Mouse (Mus musculus) stomach, postnatal 0 days (tissue): ENCODE measurements at regions not wholly inside any gene's neighbourhood (a gene's known extent, or its start where the extent isn't known, plus 50 kb on each side); places are given as distances from the start of the nearest gene placed in this dataset.

Source experiments
- ATAC-seq: fragments of 200-750 bp; cut with Nextera tagmentation; 2 replicates; pipeline ENCODE4 v1.8.0; 2017; ENCODE audit not compliant: low FRiP score, low TSS enrichment
- DNase-seq: peaks from one replicate; pipeline ENCODE4 v3.0.0-alpha.2; 2016; ENCODE audit warnings: low spot score
- H3K27ac ChIP-seq: fragments of 300-500 bp; sonication (generic); replicated peaks from 2 replicates; pipeline ENCODE4 v1.5.1; 2014; ENCODE audit warnings: mild to moderate bottlenecking, control low read depth
- H3K27me3 ChIP-seq: fragments of 300-500 bp; sonication (generic); 2 replicates; pipeline ENCODE4 v1.6.1; 2014; ENCODE audit warnings: low read length; ENCODE audit not compliant: control insufficient read depth, insufficient read depth
- H3K36me3 ChIP-seq: fragments of 300-500 bp; sonication (generic); 2 replicates; pipeline ENCODE4 v1.6.1; 2014; ENCODE audit warnings: low read length, mixed read lengths; ENCODE audit not compliant: control insufficient read depth, insufficient read depth
- H3K4me1 ChIP-seq: fragments of 300-500 bp; sonication (generic); replicated peaks from 2 replicates; pipeline ENCODE4 v1.6.1; 2014; ENCODE audit warnings: antibody characterized with exemption; ENCODE audit not compliant: control insufficient read depth, insufficient read depth
- H3K4me2 ChIP-seq: fragments of 300-500 bp; sonication (generic); replicated peaks from 2 replicates; pipeline ENCODE4 v1.6.1; 2014; ENCODE audit warnings: low read depth, mild to moderate bottlenecking, control low read depth, moderate library complexity
- H3K4me3 ChIP-seq: fragments of 300-500 bp; sonication (generic); 2 replicates; pipeline ENCODE4 v1.5.1; 2014; ENCODE audit warnings: low read depth, low read length, control low read depth
- H3K9ac ChIP-seq: fragments of 300-500 bp; sonication (generic); 2 replicates; pipeline ENCODE4 v1.6.1; 2014; ENCODE audit warnings: mild to moderate bottlenecking, low read length, control low read depth, mixed read lengths
- H3K9me3 ChIP-seq: fragments of 300-500 bp; sonication (generic); 2 replicates; pipeline ENCODE4 v1.6.1; 2016; ENCODE audit warnings: low read length; ENCODE audit not compliant: control insufficient read depth
- CTCF ChIP-seq: IDR thresholded peaks from 2 replicates; pipeline ENCODE4 v1.5.1; 2016; ENCODE audit warnings: antibody characterized with exemption, low read depth, mild to moderate bottlenecking, moderate library complexity
- EP300 ChIP-seq: optimal IDR thresholded peaks from 2 replicates; pipeline ENCODE3; 2016; ENCODE audit warnings: antibody characterized with exemption
- WGBS: fragments of 180-500 bp; shearing (Covaris S2); extraction: QIAGEN DNeasy Blood & Tissue Kit; methylation state at CpG from one replicate; pipeline ENCODE4 v1.1.7; 2014; 5-methylcytosine and 5-hydroxymethylcytosine counted together

GRCm38 (mm10) chr2:71640251-71640650 lies 93.7 kb upstream of the Dlx2 start:
- Histone ChIP-seq H3K27me3 (no peaks in the 10 kb centered on the region), H3K4me2 (no peak overlapping the region), H3K9ac (no peak overlapping the region), H3K9me3 (no peaks in the 10 kb centered on the region), H3K4me3 (no peak overlapping the region), H3K27ac (no peak overlapping the region), H3K36me3 (no peaks in the 10 kb centered on the region), H3K4me1 (no peaks in the 10 kb centered on the region)
- ATAC-seq (no peak), DNase-seq (no peak)
- 75% methylated on average over 5 of the region's 5 CpGs for WGBS
- TF ChIP-seq EP300 (no peak), CTCF (no peak)

GRCm38 (mm10) chr2:71644038-71644470 lies 97.5 kb upstream of the Dlx2 start:
- no peak overlapping the region for H3K9ac ChIP-seq
- DNase-seq, result peak; percentile 67
- H3K27ac ChIP-seq, result 0 out of 2 replicates have a peak overlapping the region, but pooled peaks have one; percentile 40
- H3K36me3 ChIP-seq, result no peaks in the 10 kb centered on the region
- H3K27me3 ChIP-seq, result no peaks in the 10 kb centered on the region
- H3K9me3 ChIP-seq, result no peaks in the 10 kb centered on the region
- WGBS, result 39% methylated on average over 6 of the region's 6 CpGs
- no peak overlapping the region for H3K4me3 ChIP-seq
- no peaks in the 10 kb centered on the region for H3K4me1 ChIP-seq
- no peak overlapping the region for H3K4me2 ChIP-seq
- ATAC-seq, result peak; percentile 97
- TF ChIP-seq EP300 (no peak), CTCF (0 out of 2 replicates have a peak, but pooled peaks have one; percentile 14)

GRCm38 (mm10) chr2:71647914-71648497 lies 97.4 kb upstream of the Itga6 start:
- no peaks in the 10 kb centered on the region for H3K27me3 ChIP-seq
- DNase-seq, result no peak
- H3K4me2 ChIP-seq, result no peak overlapping the region
- no peak overlapping the region for H3K9ac ChIP-seq
- H3K36me3 ChIP-seq, result no peaks in the 10 kb centered on the region
- H3K27ac ChIP-seq, result no peak overlapping the region
- no peaks in the 10 kb centered on the region for H3K9me3 ChIP-seq
- no peak for TF ChIP-seq EP300
- no peak for TF ChIP-seq CTCF
- 80% methylated on average over 14 of the region's 14 CpGs for WGBS
- no peaks in the 10 kb centered on the region for H3K4me1 ChIP-seq
- no peak for ATAC-seq
- no peak overlapping the region for H3K4me3 ChIP-seq

GRCm38 (mm10) chr2:71651662-71652061 lies 93.8 kb upstream of the Itga6 start:
- Histone ChIP-seq H3K36me3 (no peaks in the 10 kb centered on the region), H3K4me2 (no peak overlapping the region), H3K4me3 (no peak overlapping the region), H3K4me1 (0 out of 2 replicates have a peak, but pooled peaks cover 5% of the 10 kb centered on the region), H3K9me3 (no peaks in the 10 kb centered on the region), H3K27me3 (no peaks in the 10 kb centered on the region), H3K9ac (no peak overlapping the region), H3K27ac (no peak overlapping the region)
- ATAC-seq, result no peak
- DNase-seq, result no peak
- WGBS, result 33% methylated on average over 1 of the region's 2 CpGs
- TF ChIP-seq CTCF (no peak), EP300 (no peak)

- Histone ChIP-seq H3K27ac (0 out of 2 replicates have a peak overlapping the region, but pooled peaks have one; percentile 36), H3K36me3 (no peaks in the 10 kb centered on the region), H3K27me3 (no peaks in the 10 kb centered on the region), H3K4me1 (0 out of 2 replicates have a peak, but pooled peaks cover 5% of the 10 kb centered on the region), H3K4me2 (no peak overlapping the region), H3K4me3 (no peak overlapping the region), H3K9ac (no peak overlapping the region), H3K9me3 (no peaks in the 10 kb centered on the region)
- no peak for TF ChIP-seq EP300
- peak; percentile 61 for TF ChIP-seq CTCF
- ATAC-seq (no peak), DNase-seq (no peak)
- WGBS, result 14% methylated on average over 9 of the region's 9 CpGs
Observed at GRCm38 (mm10) chr2:71652261-71652801, 93.1 kb upstream of the Itga6 start.

- no peaks in the 10 kb centered on the region for H3K9me3 ChIP-seq
- TF ChIP-seq CTCF, result no peak
- no peak for TF ChIP-seq EP300
- no peaks in the 10 kb centered on the region for H3K36me3 ChIP-seq
- 39% methylated on average over 8 of the region's 8 CpGs for WGBS
- DNase-seq (no peak), ATAC-seq (peak; percentile 18; the same call in 1 of the 2 replicates)
- H3K27ac ChIP-seq, result no peak overlapping the region
- H3K4me1 ChIP-seq, result 0 out of 2 replicates have a peak, but pooled peaks cover 5% of the 10 kb centered on the region
- no peak overlapping the region for H3K4me3 ChIP-seq
- H3K4me2 ChIP-seq, result no peak overlapping the region; the same call in 1 of the 2 replicates
- H3K27me3 ChIP-seq, result no peaks in the 10 kb centered on the region
- no peak overlapping the region for H3K9ac ChIP-seq
Observed at GRCm38 (mm10) chr2:71654817-71655503, 90.5 kb upstream of the Itga6 start.
